Mouse (Mus musculus): ENCODE results near the gene Llgl1. TPM values are rescaled to one million over a fixed set of nuclear protein-coding genes. Genes with fewer than 3 reads are reported as not detected.

The Llgl1 gene
- polyA plus RNA-seq, 1 experiment from 2014 or later, result 61.2 TPM

GRCm38 (mm10) chr11:60707672-60708071, 8.1 kb downstream of the Llgl1 start:
- ATAC-seq (ENCODE audit: low FRiP score), result no peak
- H3K9me3 ChIP-seq, result no peaks in the 10 kb centered on the region
- no peak overlapping the region for H3K9ac ChIP-seq
- H3K27ac ChIP-seq, result no peak overlapping the region
- no peak overlapping the region for H3K4me2 ChIP-seq
- 80% methylated on average over 3 of the region's 3 CpGs for WGBS
- no peak overlapping the region for H3K4me3 ChIP-seq
- no peaks in the 10 kb centered on the region for H3K27me3 ChIP-seq
- H3K4me1 ChIP-seq (replicated peaks), result peaks cover 25% of the 10 kb centered on the region
- peaks cover 84% of the 10 kb centered on the region for H3K36me3 ChIP-seq

- ATAC-seq (ENCODE audit: low FRiP score), result no peak
- Histone ChIP-seq H3K9me3 (no peaks in the 10 kb centered on the region), H3K9ac (no peak overlapping the region), H3K4me3 (no peak overlapping the region), H3K4me1 (replicated peaks) (peaks cover 15% of the 10 kb centered on the region), H3K4me2 (no peak overlapping the region), H3K36me3 (peaks cover 93% of the 10 kb centered on the region), H3K27ac (no peak overlapping the region), H3K27me3 (no peaks in the 10 kb centered on the region)
- WGBS, result 91% methylated on average over 10 of the region's 10 CpGs
These were observed 9.1 kb downstream of the Llgl1 start for GRCm38 (mm10) chr11:60708631-60709030.

- H3K9ac ChIP-seq, result no peak overlapping the region
- 93% methylated on average over 45 of the region's 45 CpGs for WGBS
- no peak for ATAC-seq (ENCODE audit: low FRiP score)
- H3K4me3 ChIP-seq, result no peak overlapping the region
- H3K9me3 ChIP-seq, result no peaks in the 10 kb centered on the region
- H3K27ac ChIP-seq, result no peak overlapping the region
- H3K36me3 ChIP-seq, result peaks cover 100% of the 10 kb centered on the region
- H3K4me2 ChIP-seq, result no peak overlapping the region
- no peaks in the 10 kb centered on the region for H3K27me3 ChIP-seq
- H3K4me1 ChIP-seq (replicated peaks), result peaks cover 5% of the 10 kb centered on the region; the same call in 1 of the 2 replicates
These were observed 10.2 kb downstream of the Llgl1 start for GRCm38 (mm10) chr11:60709481-60710465.

- no peak overlapping the region for H3K27ac ChIP-seq
- H3K4me3 ChIP-seq, result no peak overlapping the region
- H3K4me1 ChIP-seq (replicated peaks), result no peaks in the 10 kb centered on the region
- H3K27me3 ChIP-seq, result no peaks in the 10 kb centered on the region
- H3K4me2 ChIP-seq, result no peak overlapping the region
- H3K9ac ChIP-seq, result no peak overlapping the region
- 97% methylated on average over 17 of the region's 17 CpGs for WGBS
- no peaks in the 10 kb centered on the region for H3K9me3 ChIP-seq
- H3K36me3 ChIP-seq, result peaks cover 100% of the 10 kb centered on the region
- no peak for ATAC-seq (ENCODE audit: low FRiP score)
These were observed 11.7 kb downstream of the Llgl1 start for GRCm38 (mm10) chr11:60711218-60711617.

- Histone ChIP-seq H3K36me3 (peaks cover 100% of the 10 kb centered on the region), H3K4me2 (no peak overlapping the region), H3K4me3 (no peak overlapping the region), H3K9ac (no peak overlapping the region), H3K27me3 (no peaks in the 10 kb centered on the region), H3K27ac (no peak overlapping the region), H3K4me1 (replicated peaks) (no peaks in the 10 kb centered on the region), H3K9me3 (no peaks in the 10 kb centered on the region)
- no peak for ATAC-seq (ENCODE audit: low FRiP score)
- WGBS, result 94% methylated on average over 18 of the region's 18 CpGs
These were observed 12.5 kb downstream of the Llgl1 start for GRCm38 (mm10) chr11:60712040-60712439.

GRCm38 (mm10) chr11:60712639-60713255, 13.2 kb downstream of the Llgl1 start:
- Histone ChIP-seq H3K27ac (no peak overlapping the region), H3K4me2 (no peak overlapping the region), H3K9me3 (no peaks in the 10 kb centered on the region), H3K4me3 (no peak overlapping the region), H3K4me1 (replicated peaks) (no peaks in the 10 kb centered on the region), H3K36me3 (peaks cover 100% of the 10 kb centered on the region), H3K27me3 (no peaks in the 10 kb centered on the region), H3K9ac (no peak overlapping the region)
- 93% methylated on average over 13 of the region's 13 CpGs for WGBS
- no peak for ATAC-seq (ENCODE audit: low FRiP score)

GRCm38 (mm10) chr11:60715833-60716232, 16.3 kb downstream of the Llgl1 start:
- Histone ChIP-seq H3K4me3 (no peak overlapping the region), H3K9me3 (no peaks in the 10 kb centered on the region), H3K27ac (no peak overlapping the region), H3K27me3 (no peaks in the 10 kb centered on the region), H3K9ac (no peak overlapping the region), H3K4me1 (replicated peaks) (no peaks in the 10 kb centered on the region), H3K36me3 (peaks cover 100% of the 10 kb centered on the region), H3K4me2 (no peak overlapping the region)
- 86% methylated on average over 5 of the region's 5 CpGs for WGBS
- ATAC-seq (ENCODE audit: low FRiP score), result no peak

- ATAC-seq (ENCODE audit: low FRiP score), result no peak
- no peaks in the 10 kb centered on the region for H3K9me3 ChIP-seq
- H3K27ac ChIP-seq, result no peak overlapping the region
- peaks cover 100% of the 10 kb centered on the region for H3K36me3 ChIP-seq
- H3K4me1 ChIP-seq (replicated peaks), result no peaks in the 10 kb centered on the region
- H3K27me3 ChIP-seq, result no peaks in the 10 kb centered on the region
- 92% methylated on average over 5 of the region's 5 CpGs for WGBS
- no peak overlapping the region for H3K4me2 ChIP-seq
- H3K9ac ChIP-seq, result no peak overlapping the region
- no peak overlapping the region for H3K4me3 ChIP-seq
These were observed 19.7 kb downstream of the Llgl1 start for GRCm38 (mm10) chr11:60719263-60719662.

GRCm38 (mm10) chr11:60726601-60727391, 27.3 kb downstream of the Llgl1 start, which contains the start of gene Flii:
Gene Flii, minus strand, starts transcription at chr11:60727263.
- peak within 1 kb of the TSS; percentile 88 for H3K9ac ChIP-seq
- peak; percentile 71 for ATAC-seq (ENCODE audit: low FRiP score)

GRCm38 (mm10) chr11:60727392-60728140, 28.0 kb downstream of the Llgl1 start:
- Histone ChIP-seq H3K27ac (peak overlapping the region; percentile 88), H3K4me3 (peak overlapping the region; percentile 71), H3K4me1 (replicated peaks) (peaks cover 35% of the 10 kb centered on the region), H3K9me3 (no peaks in the 10 kb centered on the region), H3K4me2 (peak overlapping the region; percentile 56), H3K27me3 (no peaks in the 10 kb centered on the region), H3K36me3 (peaks cover 48% of the 10 kb centered on the region), H3K9ac (peak overlapping the region; percentile 88)
- ATAC-seq (ENCODE audit: low FRiP score), result peak; percentile 18
- WGBS, result 8% methylated on average over 12 of the region's 12 CpGs

More at GRCm38 (mm10) chr11:60726601-60727391, 27.3 kb downstream of the Llgl1 start, which contains the start of gene Flii:
- peak within 1 kb of the TSS; percentile 88 for H3K27ac ChIP-seq
- H3K4me3 ChIP-seq, result peak within 1 kb of the TSS; percentile 71
- under 1% methylated on average over 67 of the region's 71 CpGs for WGBS
- peak within 1 kb of the TSS; percentile 56 for H3K4me2 ChIP-seq
- H3K9me3 ChIP-seq, result no peaks in the 10 kb centered on the region
- no peaks in the 10 kb centered on the region for H3K27me3 ChIP-seq
- H3K36me3 ChIP-seq, result peaks cover 48% of the 10 kb centered on the region
- peaks cover 35% of the 10 kb centered on the region for H3K4me1 ChIP-seq (replicated peaks)

- peaks cover 48% of the 10 kb centered on the region for H3K36me3 ChIP-seq
- no peaks in the 10 kb centered on the region for H3K9me3 ChIP-seq
- under 1% methylated on average over 44 of the region's 44 CpGs for WGBS
- peak within 1 kb of the TSS; percentile 91 for H3K27ac ChIP-seq
- H3K4me3 ChIP-seq, result peak within 1 kb of the TSS; percentile 71
- H3K4me1 ChIP-seq (replicated peaks), result peaks cover 35% of the 10 kb centered on the region
- H3K9ac ChIP-seq, result peak within 1 kb of the TSS; percentile 88
- H3K27me3 ChIP-seq, result no peaks in the 10 kb centered on the region
- ATAC-seq (ENCODE audit: low FRiP score), result peak; percentile 94
- H3K4me2 ChIP-seq, result peak within 1 kb of the TSS; percentile 56
These were observed 28.8 kb downstream of the Llgl1 start, which contains the start of gene Mief2 for GRCm38 (mm10) chr11:60728260-60728761. Gene Mief2, plus strand, starts transcription at chr11:60728398.

All from hindbrain, embryonic 13.5 days (tissue).